ENCODE assay signal across 16 mouse cellular contexts in the genomic region with DNA sequence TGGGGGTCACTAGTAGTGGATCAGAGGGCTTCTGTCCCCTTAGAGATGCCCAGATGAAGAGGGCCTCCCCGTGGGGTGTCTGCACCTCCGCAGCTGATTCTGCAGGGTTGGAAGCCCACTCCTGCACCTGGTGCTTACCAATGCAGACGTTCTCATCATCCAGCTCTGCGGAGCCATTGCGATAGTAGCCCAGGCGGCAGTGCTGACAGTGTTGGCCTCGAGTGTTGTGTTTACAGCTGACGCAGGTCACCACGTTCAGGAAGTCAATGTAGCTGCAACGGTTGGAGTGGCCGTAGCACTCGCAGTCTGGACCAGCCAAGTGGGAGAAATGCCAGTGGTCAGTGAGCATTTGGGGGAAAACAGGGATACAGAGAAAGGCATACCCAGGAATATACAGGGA.
"Had no signal": no experiment of that assay in that cellular context is flagged by ENCODE, and none has a peak within 500 bp of the region (broad histone marks: within the 10 kb centered on the region; RNA-seq: fewer than 3 reads in every experiment).

No protein-coding gene starts in this region.

- H3K4me3 ChIP-seq: midbrain, embryonic 10.5 days; myocyte; neural tube, embryonic 13.5 days; neural tube, embryonic 15.5 days had no signal

- H3K9me3 ChIP-seq: midbrain, embryonic 10.5 days; neural tube, embryonic 13.5 days; neural tube, embryonic 15.5 days had no signal

- DNase-seq: lung, adult 18-20 months; lung, embryonic 14.5 days; lung, postnatal 10 days; midbrain, embryonic 14.5 days; retina, postnatal 1 day; right cerebral cortex, adult 18-20 months; right cerebral cortex, postnatal 25 days; right cerebral cortex, postnatal 4 days; spleen, adult 18-20 months; thymus, adult 18-20 months; thymus, postnatal 14 days; thymus, postnatal 36 days had no signal

- H3K27ac ChIP-seq: midbrain, embryonic 10.5 days; neural tube, embryonic 13.5 days; neural tube, embryonic 15.5 days had no signal

- H3K36me3 ChIP-seq: midbrain, embryonic 10.5 days; neural tube, embryonic 13.5 days; neural tube, embryonic 15.5 days had no signal
